Mouse (Mus musculus) kidney, postnatal 0 days (tissue): ENCODE measurements around the gene D6Wsu163e. TPM values are rescaled to one million over a fixed set of nuclear protein-coding genes. Genes with fewer than 3 reads are reported as not detected.

Experiments used
- ATAC-seq: fragments of 200-750 bp; cut with Nextera tagmentation; replicated peaks from 2 replicates; pipeline ENCODE4 v1.8.0; 2017; ENCODE audit warnings: low read depth, moderate number of reproducible peaks, moderate TSS enrichment, moderate library complexity; ENCODE audit not compliant: low FRiP score
- DNase-seq: peaks from one replicate; pipeline ENCODE4 v3.0.0-alpha.2; 2016; ENCODE audit warnings: low spot score
- H3K27ac ChIP-seq: fragments of 300-500 bp; sonication (generic); 2 replicates; pipeline ENCODE4 v1.5.1; 2014; ENCODE audit warnings: mild to moderate bottlenecking
- H3K27me3 ChIP-seq: fragments of 300-500 bp; sonication (generic); 2 replicates; pipeline ENCODE4 v1.6.1; 2014; ENCODE audit warnings: low read length, mixed read lengths; ENCODE audit not compliant: insufficient read depth
- H3K36me3 ChIP-seq: fragments of 300-500 bp; sonication (generic); 2 replicates; pipeline ENCODE4 v1.6.1; 2014; ENCODE audit warnings: low read length, mixed read lengths; ENCODE audit not compliant: insufficient read depth
- H3K4me1 ChIP-seq: fragments of 300-500 bp; sonication (generic); replicated peaks from 2 replicates; pipeline ENCODE4 v1.6.1; 2014; ENCODE audit warnings: antibody characterized with exemption, low read length, mixed read lengths; ENCODE audit not compliant: insufficient read depth
- H3K4me2 ChIP-seq: fragments of 300-500 bp; sonication (generic); 2 replicates; pipeline ENCODE4 v1.6.1; 2014; ENCODE audit warnings: mild to moderate bottlenecking, low read length, moderate library complexity, mixed read lengths
- H3K4me3 ChIP-seq: fragments of 300-500 bp; sonication (generic); replicated peaks from 2 replicates; pipeline ENCODE4 v1.5.1; 2014; ENCODE audit warnings: low read depth, low read length
- H3K9ac ChIP-seq: fragments of 300-500 bp; sonication (generic); 2 replicates; pipeline ENCODE4 v1.6.1; 2014; ENCODE audit warnings: low read depth, low read length
- H3K9me3 ChIP-seq: fragments of 300-500 bp; sonication (generic); replicated peaks from 2 replicates; pipeline ENCODE4 v1.6.1; 2016; ENCODE audit warnings: low read length, inconsistent platforms, mixed read lengths
- CTCF ChIP-seq: IDR thresholded peaks from 2 replicates; pipeline ENCODE4 v1.5.1; 2016; ENCODE audit warnings: antibody characterized with exemption, low read depth, mild to moderate bottlenecking, moderate library complexity
- WGBS: fragments of 180-500 bp; shearing (Covaris S2); extraction: QIAGEN DNeasy Blood & Tissue Kit; methylation state at CpG from one replicate; pipeline ENCODE4 v1.1.7; 2014; 5-methylcytosine and 5-hydroxymethylcytosine counted together
- polyA plus RNA-seq: library from polyadenylated mRNA; unstranded; fragments of >200 nt; fragmentation: Nextera tagmentation; extraction: Ambion mirVana; gene quantifications from 2 replicates; pipeline ENCODE4 v1.2.1, GENCODE M21; 2015

D6Wsu163e gene
- polyA plus RNA-seq, 1 experiment from 2014 or later = 18.7 TPM

- Histone ChIP-seq H3K4me1 (0 out of 2 replicates have a peak, but pooled peaks cover 4% of the 10 kb centered on the region), H3K27me3 (0 out of 2 replicates have a peak, but pooled peaks cover 3% of the 10 kb centered on the region), H3K36me3 (no peaks in the 10 kb centered on the region), H3K27ac (no peak within 1 kb of the TSS), H3K9me3 (no peaks in the 10 kb centered on the region), H3K4me2 (peak within 1 kb of the TSS; percentile 21; the same call in 1 of the 2 replicates), H3K9ac (no peak within 1 kb of the TSS), H3K4me3 (no peak within 1 kb of the TSS)
- no peak for TF ChIP-seq CTCF
- ATAC-seq = peak; percentile 49
- WGBS = 44% methylated on average over 26 of the region's 26 CpGs
- peak; percentile 50 for DNase-seq
Observed at GRCm38 (mm10) chr6:127014906-127015770, 75.4 kb downstream of the D6Wsu163e start, which contains the start of gene Fgf6. Fgf6 (plus strand) TSS chr6:127015586.

- TF ChIP-seq CTCF = no peak
- Histone ChIP-seq H3K4me3 (no peak overlapping the region), H3K9me3 (no peaks in the 10 kb centered on the region), H3K4me1 (0 out of 2 replicates have a peak, but pooled peaks cover 4% of the 10 kb centered on the region), H3K4me2 (no peak overlapping the region), H3K36me3 (no peaks in the 10 kb centered on the region), H3K27me3 (peaks cover 8% of the 10 kb centered on the region; the same call in 1 of the 2 replicates), H3K9ac (no peak overlapping the region), H3K27ac (no peak overlapping the region)
- peak; percentile 29 for DNase-seq
- ATAC-seq = no peak
- WGBS = 3% methylated on average over 6 of the region's 6 CpGs
Observed at GRCm38 (mm10) chr6:127019254-127019653, 79.5 kb downstream of the D6Wsu163e start.

GRCm38 (mm10) chr6:127020431-127020830 is 80.7 kb downstream of the D6Wsu163e start:
- Histone ChIP-seq H3K36me3 (no peaks in the 10 kb centered on the region), H3K9ac (no peak overlapping the region), H3K9me3 (no peaks in the 10 kb centered on the region), H3K4me1 (0 out of 2 replicates have a peak, but pooled peaks cover 4% of the 10 kb centered on the region), H3K27ac (no peak overlapping the region), H3K4me2 (no peak overlapping the region), H3K27me3 (peaks cover 8% of the 10 kb centered on the region; the same call in 1 of the 2 replicates), H3K4me3 (no peak overlapping the region)
- no peak for DNase-seq
- 15% methylated on average over 13 of the region's 13 CpGs for WGBS
- no peak for TF ChIP-seq CTCF
- no peak for ATAC-seq

- Histone ChIP-seq H3K36me3 (no peaks in the 10 kb centered on the region), H3K4me1 (no peaks in the 10 kb centered on the region), H3K9me3 (no peaks in the 10 kb centered on the region), H3K9ac (no peak overlapping the region), H3K27ac (no peak overlapping the region), H3K4me2 (no peak overlapping the region), H3K4me3 (no peak overlapping the region), H3K27me3 (peaks cover 8% of the 10 kb centered on the region; the same call in 1 of the 2 replicates)
- no peak for TF ChIP-seq CTCF
- WGBS = 77% methylated on average over 7 of the region's 7 CpGs
- no peak for DNase-seq
- ATAC-seq = no peak
Observed at GRCm38 (mm10) chr6:127024836-127025235, 85.1 kb downstream of the D6Wsu163e start.

Other genes with a start within 250 kb of the D6Wsu163e start
- gene Kcna6, start 199.3 kb upstream of the D6Wsu163e start, polyA plus RNA-seq = 1.4 and 2.1 TPM in 2 replicates
- 298 and 340 TPM in 2 replicates for gene Ndufa9, start 90.8 kb upstream of the D6Wsu163e start, polyA plus RNA-seq
- gene Akap3, start 86.9 kb upstream of the D6Wsu163e start, polyA plus RNA-seq = not detected in 2 replicates
- not detected in 2 replicates for gene Dyrk4, start 18.1 kb upstream of the D6Wsu163e start, polyA plus RNA-seq
- 26.4 and 34.9 TPM in 2 replicates for gene Rad51ap1, start 375 bp upstream of the D6Wsu163e start, polyA plus RNA-seq
- gene Fgf6, start 75.6 kb downstream of the D6Wsu163e start, polyA plus RNA-seq = not detected in 2 replicates
- gene Fgf23, start 132.9 kb downstream of the D6Wsu163e start, polyA plus RNA-seq = not detected in 2 replicates
- gene Tigar, start 169.6 kb downstream of the D6Wsu163e start, polyA plus RNA-seq = 2.6 and 2.8 TPM in 2 replicates
- gene Ccnd2, start 212.2 kb downstream of the D6Wsu163e start, polyA plus RNA-seq = 364 and 419 TPM in 2 replicates